Mouse (Mus musculus) hindbrain, postnatal 0 days (tissue): ENCODE data around the gene Nfib. TPM values are rescaled to one million over a fixed set of nuclear protein-coding genes. Genes with fewer than 3 reads are reported as not detected.

Source experiments
- ATAC-seq: fragments of 200-750 bp; cut with Nextera tagmentation; 2 replicates; pipeline ENCODE4 v1.8.0; 2017; ENCODE audit warnings: mild to moderate bottlenecking, moderate TSS enrichment, moderate library complexity
- DNase-seq: peaks from one replicate; pipeline ENCODE4 v3.0.0-alpha.2; 2015; ENCODE audit warnings: low spot score
- H3K27ac ChIP-seq: fragments of 300-500 bp; sonication (generic); 2 replicates; pipeline ENCODE4 v1.5.1; 2014; ENCODE audit warnings: mild to moderate bottlenecking
- H3K27me3 ChIP-seq: fragments of 300-500 bp; sonication (generic); 2 replicates; pipeline ENCODE4 v1.6.1; 2014; ENCODE audit warnings: low read length, mixed read lengths; ENCODE audit not compliant: insufficient read depth
- H3K36me3 ChIP-seq: fragments of 300-500 bp; sonication (generic); 2 replicates; pipeline ENCODE4 v1.6.1; 2014; ENCODE audit warnings: low read length, mixed read lengths; ENCODE audit not compliant: insufficient read depth
- H3K4me1 ChIP-seq: fragments of 300-500 bp; sonication (generic); 2 replicates; pipeline ENCODE4 v1.6.1; 2014; ENCODE audit warnings: antibody characterized with exemption, low read length, mixed read lengths; ENCODE audit not compliant: insufficient read depth
- H3K4me2 ChIP-seq: fragments of 300-500 bp; sonication (generic); 2 replicates; pipeline ENCODE4 v1.6.1; 2014; ENCODE audit warnings: low read depth, mild to moderate bottlenecking, low read length, moderate library complexity, mixed read lengths
- H3K4me3 ChIP-seq: fragments of 300-500 bp; sonication (generic); 2 replicates; pipeline ENCODE4 v1.5.1; 2014; ENCODE audit warnings: low read length
- H3K9ac ChIP-seq: fragments of 300-500 bp; sonication (generic); replicated peaks from 2 replicates; pipeline ENCODE4 v1.6.1; 2014; ENCODE audit warnings: mild to moderate bottlenecking, low read length, moderate library complexity, mixed read lengths
- H3K9me3 ChIP-seq: fragments of 300-500 bp; sonication (generic); 2 replicates; pipeline ENCODE4 v1.6.1; 2016; ENCODE audit warnings: low read length, mixed read lengths
- CTCF ChIP-seq: IDR thresholded peaks from 2 replicates; pipeline ENCODE4 v1.5.1; 2016; ENCODE audit warnings: antibody characterized with exemption, control low read depth, low read depth
- WGBS: fragments of 180-500 bp; shearing (Covaris S2); extraction: QIAGEN DNeasy Blood & Tissue Kit; methylation state at CpG from one replicate; pipeline ENCODE4 v1.1.7; 2014; 5-methylcytosine and 5-hydroxymethylcytosine counted together
- polyA plus RNA-seq: library from polyadenylated mRNA; unstranded; fragments of >200 nt; fragmentation: Nextera tagmentation; extraction: Ambion mirVana; gene quantifications from 2 replicates; pipeline ENCODE4 v1.2.1, GENCODE M21; 2015
- total RNA-seq: library from RNA; depleted of rRNA; stranded (reverse); fragments of >200 nt; gene quantifications from 2 replicates; pipeline ENCODE4 v1.2.3, GENCODE M21; 2014

Gene Nfib
- total and polyA plus RNA-seq, 2 experiments from 2014 or later, result 69.8 to 112 TPM

GRCm38 (mm10) chr4:82724058-82724457 lies 18.5 kb upstream of the Nfib start:
- H3K4me2 ChIP-seq, result no peak overlapping the region
- H3K36me3 ChIP-seq, result no peaks in the 10 kb centered on the region
- no peaks in the 10 kb centered on the region for H3K4me1 ChIP-seq
- 57% methylated on average over 10 of the region's 10 CpGs for WGBS
- ATAC-seq, result no peak
- no peaks in the 10 kb centered on the region for H3K27me3 ChIP-seq
- H3K27ac ChIP-seq, result no peak overlapping the region
- TF ChIP-seq CTCF, result no peak
- DNase-seq, result no peak
- H3K9ac ChIP-seq, result no peak overlapping the region
- H3K9me3 ChIP-seq, result no peaks in the 10 kb centered on the region
- no peak overlapping the region for H3K4me3 ChIP-seq

DNA sequence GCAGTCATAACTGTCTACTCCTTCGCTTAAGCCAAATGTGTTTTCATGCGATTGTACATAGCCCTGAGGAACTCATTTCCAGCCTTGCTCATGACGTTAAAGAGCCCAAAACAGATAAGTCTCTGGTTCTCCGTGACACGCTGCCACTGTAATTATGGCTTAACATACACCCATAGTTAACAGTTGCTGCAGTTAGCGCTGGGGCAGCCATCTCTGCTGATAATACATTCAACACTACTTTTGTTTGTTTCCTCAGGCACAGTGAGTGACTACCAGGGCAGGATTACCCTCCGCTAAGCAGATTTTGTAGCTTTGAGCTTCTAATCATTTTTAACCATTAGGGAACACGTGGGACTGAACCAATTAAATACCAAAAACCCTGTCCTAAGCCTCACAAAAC lies 17.5 kb upstream of the Nfib start:
- Histone ChIP-seq H3K4me1 (no peaks in the 10 kb centered on the region), H3K9me3 (no peaks in the 10 kb centered on the region), H3K27me3 (no peaks in the 10 kb centered on the region), H3K4me3 (no peak overlapping the region), H3K36me3 (no peaks in the 10 kb centered on the region), H3K4me2 (no peak overlapping the region), H3K9ac (no peak overlapping the region), H3K27ac (no peak overlapping the region)
- DNase-seq (no peak), ATAC-seq (no peak)
- 79% methylated on average over 8 of the region's 8 CpGs for WGBS
- no peak for TF ChIP-seq CTCF

GRCm38 (mm10) chr4:82715833-82716232 lies 10.3 kb upstream of the Nfib start:
- Histone ChIP-seq H3K27ac (no peak overlapping the region), H3K9ac (no peak overlapping the region), H3K4me2 (no peak overlapping the region), H3K36me3 (no peaks in the 10 kb centered on the region), H3K27me3 (no peaks in the 10 kb centered on the region), H3K4me3 (no peak overlapping the region), H3K4me1 (no peaks in the 10 kb centered on the region), H3K9me3 (no peaks in the 10 kb centered on the region)
- 97% methylated on average over 2 of the region's 2 CpGs for WGBS
- ATAC-seq (no peak), DNase-seq (no peak)
- TF ChIP-seq CTCF, result no peak

DNA sequence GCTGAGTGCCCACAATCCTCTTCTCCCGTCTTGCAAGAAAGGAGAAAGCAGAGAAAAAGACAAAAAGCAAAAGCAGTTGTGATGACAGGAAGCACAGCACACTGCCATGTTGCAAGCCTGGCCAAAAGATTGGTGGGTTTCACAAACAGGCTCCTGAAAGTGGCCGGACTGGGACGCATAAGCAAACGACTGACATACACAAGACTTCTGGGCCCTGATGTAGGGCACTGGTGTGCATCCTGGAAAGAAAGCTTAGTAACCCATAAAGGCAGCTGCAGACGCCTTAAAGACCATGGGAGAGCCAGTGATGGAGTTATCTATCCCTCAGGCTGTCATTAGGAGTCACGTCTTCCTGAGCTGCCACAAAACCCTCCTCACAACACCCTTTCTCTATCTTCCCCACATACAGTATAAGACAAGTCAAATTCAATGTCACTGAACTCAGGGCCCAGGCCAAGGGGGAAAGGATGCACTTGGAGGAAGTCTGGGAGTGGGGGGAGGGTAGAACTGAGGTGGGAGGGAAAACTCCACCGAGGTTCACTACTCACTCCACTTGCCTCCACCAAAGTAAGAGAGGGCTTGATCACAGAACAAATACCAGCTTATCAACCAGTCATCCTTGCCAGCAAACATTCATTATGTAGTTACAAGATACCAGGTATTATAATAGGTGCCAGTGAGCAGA lies 6.2 kb upstream of the Nfib start:
- Histone ChIP-seq H3K27me3 (no peaks in the 10 kb centered on the region), H3K4me3 (no peak overlapping the region), H3K36me3 (no peaks in the 10 kb centered on the region), H3K9ac (no peak overlapping the region), H3K27ac (no peak overlapping the region), H3K4me2 (no peak overlapping the region), H3K9me3 (no peaks in the 10 kb centered on the region), H3K4me1 (no peaks in the 10 kb centered on the region; the same call in 1 of the 2 replicates)
- no peak for DNase-seq
- ATAC-seq, result no peak
- 84% methylated on average over 7 of the region's 7 CpGs for WGBS
- no peak for TF ChIP-seq CTCF

- no peaks in the 10 kb centered on the region for H3K36me3 ChIP-seq
- no peak overlapping the region for H3K4me2 ChIP-seq
- no peak overlapping the region for H3K27ac ChIP-seq
- no peak for TF ChIP-seq CTCF
- H3K4me3 ChIP-seq, result no peak overlapping the region
- H3K9ac ChIP-seq, result no peak overlapping the region
- H3K27me3 ChIP-seq, result no peaks in the 10 kb centered on the region
- DNase-seq (no peak), ATAC-seq (no peak)
- WGBS, result 89% methylated on average over 6 of the region's 6 CpGs
- peaks cover 9% of the 10 kb centered on the region for H3K4me1 ChIP-seq
- no peaks in the 10 kb centered on the region for H3K9me3 ChIP-seq
Measured at GRCm38 (mm10) chr4:82709666-82710065, 4.1 kb upstream of the Nfib start.

- Histone ChIP-seq H3K27me3 (no peaks in the 10 kb centered on the region), H3K4me3 (no peak overlapping the region), H3K9me3 (no peaks in the 10 kb centered on the region), H3K4me1 (peaks cover 9% of the 10 kb centered on the region), H3K27ac (0 out of 2 replicates have a peak overlapping the region, but pooled peaks have one; percentile 73), H3K9ac (no peak overlapping the region), H3K4me2 (no peak overlapping the region), H3K36me3 (no peaks in the 10 kb centered on the region)
- ATAC-seq (no peak), DNase-seq (no peak)
- no peak for TF ChIP-seq CTCF
- WGBS, result 31% methylated on average over 2 of the region's 2 CpGs
Measured at GRCm38 (mm10) chr4:82706012-82706411, 462 bp upstream of the Nfib start.

- Histone ChIP-seq H3K4me3 (peak overlapping the region; percentile 34), H3K9me3 (no peaks in the 10 kb centered on the region), H3K9ac (peak overlapping the region; percentile 21), H3K4me2 (peak overlapping the region; percentile 58), H3K4me1 (peaks cover 9% of the 10 kb centered on the region), H3K27me3 (no peaks in the 10 kb centered on the region), H3K27ac (peak overlapping the region; percentile 73), H3K36me3 (no peaks in the 10 kb centered on the region)
- DNase-seq (no peak), ATAC-seq (no peak)
- WGBS, result 23% methylated on average over 19 of the region's 19 CpGs
- no peak for TF ChIP-seq CTCF
Measured at GRCm38 (mm10) chr4:82704079-82704830, 1.3 kb downstream of the Nfib start.
